Mouse (Mus musculus) thymus, adult 2 months (tissue): ENCODE results near the gene Trim80.

Source experiments
- CTCF ChIP-seq: fragments of 200-500 bp; IDR thresholded peaks from 2 replicates; pipeline ENCODE4 v1.5.1; 2012; ENCODE audit warnings: mild to moderate bottlenecking, control low read depth, low read length, moderate library complexity, borderline replicate concordance; ENCODE audit not compliant: control insufficient read depth, poor library complexity, insufficient read depth; ENCODE audit errors: extremely low read depth
- POLR2A ChIP-seq: fragments of 200-500 bp; IDR thresholded peaks from 2 replicates; pipeline ENCODE4 v1.6.1; 2012; ENCODE audit warnings: mild to moderate bottlenecking, low read length, control low read depth, moderate library complexity; ENCODE audit not compliant: control insufficient read depth, poor library complexity, insufficient read depth; ENCODE audit errors: extremely low read depth

GRCm38 (mm10) chr11:115490441-115491355, 50.4 kb downstream of the Trim80 start:
- TF ChIP-seq CTCF (no peak), POLR2A (no peak)
